Mouse (Mus musculus) intestine, embryonic 15.5 days (tissue): ENCODE results near the gene Wsb2. TPM values are rescaled to one million over a fixed set of nuclear protein-coding genes. Genes with fewer than 3 reads are reported as not detected.

Experiments
- polyA plus RNA-seq: library from polyadenylated mRNA; unstranded; fragments of >200 nt; fragmentation: Nextera tagmentation; extraction: Ambion mirVana; gene quantifications from 2 replicates; pipeline ENCODE4 v1.2.1, GENCODE M21; 2015

Gene Wsb2
- polyA plus RNA-seq, 1 experiment from 2014 or later: 82.6 TPM

Other genes starting within 250 kb of the Wsb2 start
- 72.7 and 73.7 TPM in 2 replicates for gene Suds3, start 241.2 kb upstream of the Wsb2 start, polyA plus RNA-seq
- gene Taok3, start 237.2 kb upstream of the Wsb2 start, polyA plus RNA-seq: 44.9 and 45.0 TPM in 2 replicates
- 659 and 723 TPM in 2 replicates for gene Pebp1, start 69.7 kb upstream of the Wsb2 start, polyA plus RNA-seq
- gene Vsig10, start 38.2 kb upstream of the Wsb2 start, polyA plus RNA-seq: 14.1 and 16.8 TPM in 2 replicates
- gene Rfc5, start 31.7 kb downstream of the Wsb2 start, polyA plus RNA-seq: 95.5 and 104 TPM in 2 replicates
- 0.44 and 0.46 TPM in 2 replicates for gene Ksr2, start 56.7 kb downstream of the Wsb2 start, polyA plus RNA-seq